Mouse (Mus musculus) MEL (cell line): Measurements from ENCODE around the gene 2610021A01Rik.

Source experiments
- CHD2 ChIP-seq: IDR thresholded peaks from 2 replicates; pipeline ENCODE4 v1.6.1; 2011; ENCODE audit warnings: low read length, improper control_type of control experiment
- CTCF ChIP-seq, 3 experiments: IDR thresholded peaks in 2 of 3; conservative IDR thresholded peaks in 1 of 3; 2 replicates each; pipeline ENCODE4 v1.5.1; 2011 to 2012; ENCODE audit warnings: low read length in 3 of 3, low read depth in 2 of 3, mild to moderate bottlenecking in 2 of 3, improper control_type of control experiment in 1 of 3, inconsistent platforms in 1 of 3, mixed read lengths in 1 of 3, moderate library complexity in 1 of 3; ENCODE audit not compliant: control insufficient read depth in 1 of 3, insufficient read depth in 1 of 3, poor library complexity in 1 of 3, severe bottlenecking in 1 of 3
- HCFC1 ChIP-seq: IDR thresholded peaks from 2 replicates; pipeline ENCODE4 v1.6.1; 2012; ENCODE audit warnings: low read depth, mild to moderate bottlenecking, inconsistent platforms, low read length, improper control_type of control experiment, moderate library complexity
- KAT2A ChIP-seq: conservative IDR thresholded peaks from 2 replicates; pipeline ENCODE4 v1.6.1; 2012; ENCODE audit warnings: low read depth, low read length, improper control_type of control experiment, inconsistent platforms
- MXI1 ChIP-seq: IDR thresholded peaks from 2 replicates; pipeline ENCODE4 v1.6.1; 2011; ENCODE audit warnings: mild to moderate bottlenecking, low read depth, low read length, improper control_type of control experiment
- POLR2A ChIP-seq, 2 experiments: IDR thresholded peaks; 2 replicates each; pipeline ENCODE4 v1.6.1; 2011 to 2012; ENCODE audit warnings: low read length in 2 of 2, mild to moderate bottlenecking in 2 of 2, control low read depth in 1 of 2, improper control_type of control experiment in 1 of 2, low read depth in 1 of 2, moderate library complexity in 1 of 2; ENCODE audit not compliant: control insufficient read depth in 1 of 2, insufficient read depth in 1 of 2, poor library complexity in 1 of 2
- POLR2AphosphoS2 ChIP-seq: IDR thresholded peaks from 2 replicates; pipeline ENCODE4 v1.6.1; 2011; ENCODE audit warnings: low read length, improper control_type of control experiment
- TCF12 ChIP-seq: IDR thresholded peaks from 2 replicates; pipeline ENCODE4 v1.6.1; 2014; ENCODE audit warnings: low read depth, mild to moderate bottlenecking, inconsistent platforms, low read length, improper control_type of control experiment, moderate library complexity
- ZMIZ1 ChIP-seq: IDR thresholded peaks from 2 replicates; pipeline ENCODE4 v1.6.1; 2012; ENCODE audit warnings: low read depth, mild to moderate bottlenecking, inconsistent platforms, low read length, improper control_type of control experiment, moderate library complexity

- TF ChIP-seq CTCF (IDR thresholded peaks at IDR 0.05 in 2 of 3, conservative IDR thresholded peaks at IDR 0.05 in 1 of 3; ENCODE audit: control insufficient read depth in 1 of 3, insufficient read depth in 1 of 3, low read depth in 2 of 3, low read length in 3 of 3, poor library complexity in 1 of 3, severe bottlenecking in 1 of 3) (no peak), MXI1 (no peak), POLR2A (IDR thresholded peaks at IDR 0.05; ENCODE audit: control insufficient read depth in 1 of 2, insufficient read depth in 1 of 2, low read depth in 1 of 2, low read length in 2 of 2, poor library complexity in 1 of 2) (no peak), ZMIZ1 (no peak), CHD2 (no peak), KAT2A (no peak), TCF12 (no peak), POLR2AphosphoS2 (no peak), HCFC1 (no peak)
Measured at GRCm38 (mm10) chr7:41577956-41578355, 21.1 kb upstream of the 2610021A01Rik start.
